Mouse (Mus musculus): Measurements from ENCODE around the gene Kif26a.
A peak's percentile ranks its signal among the peaks of the same experiment; 100 is the strongest.

Gene Kif26a

GRCm38 (mm10) chr12:112221290-112221689, 75.3 kb downstream of the Kif26a start:
- DNase-seq = no peak

DNA sequence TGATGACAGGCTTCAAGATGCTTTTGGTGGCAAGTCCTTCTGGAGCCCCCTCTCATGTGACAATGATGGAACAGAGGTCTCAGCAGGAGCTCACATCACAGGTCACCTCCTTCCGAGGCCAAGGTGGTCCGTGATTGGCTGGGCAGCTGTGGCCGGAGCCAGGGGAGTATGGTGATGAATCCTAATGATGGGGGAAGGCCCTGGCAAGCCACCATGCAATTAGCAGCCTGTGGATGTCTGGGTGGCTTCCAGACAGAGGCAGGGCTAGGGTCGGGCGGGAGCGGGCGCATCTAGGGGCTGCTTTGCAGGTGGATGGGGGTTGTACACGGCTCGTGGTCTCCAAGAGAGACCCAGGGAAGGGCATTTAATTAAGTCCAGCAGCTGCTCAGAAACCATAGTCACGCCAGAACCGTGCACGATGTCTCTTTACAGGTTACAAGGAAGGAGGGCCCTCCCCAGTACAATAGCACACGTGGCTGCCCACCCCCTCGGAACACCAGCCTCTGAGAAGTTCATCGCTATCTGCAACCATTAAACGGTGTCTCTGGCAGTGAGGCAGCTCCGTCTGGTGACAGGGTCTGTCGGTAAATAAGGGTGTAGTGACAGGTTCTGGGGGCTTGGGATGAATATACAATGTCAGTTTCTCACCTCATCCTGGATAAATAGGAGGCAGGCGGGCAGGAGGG, 75.9 kb downstream of the Kif26a start:
- DNase-seq = no peak

GRCm38 (mm10) chr12:112223721-112224337, 77.8 kb downstream of the Kif26a start:
- peak in 1 of 2 experiments; percentile 6 for DNase-seq

DNA sequence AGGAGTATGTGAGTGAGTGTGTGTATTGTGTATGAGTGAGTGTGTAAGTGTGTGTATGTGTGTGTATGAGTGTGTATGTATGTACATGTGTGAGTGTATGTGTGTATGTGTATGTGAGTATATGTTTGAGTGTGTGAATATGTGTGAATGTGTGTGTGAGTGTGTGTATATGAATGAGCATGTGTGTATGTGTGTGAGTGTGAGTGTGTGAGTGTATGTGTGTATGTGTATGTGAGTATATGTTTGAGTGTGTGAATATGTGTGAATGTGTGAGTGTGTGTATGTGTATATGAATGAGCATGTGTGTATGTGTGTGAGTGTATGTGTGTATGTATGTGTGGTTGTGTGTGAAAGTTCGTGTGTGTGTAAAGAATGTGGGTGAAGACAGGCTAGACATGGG, 80.2 kb downstream of the Kif26a start:
- DNase-seq = no peak

GRCm38 (mm10) chr12:112226656-112227055, 80.6 kb downstream of the Kif26a start:
- no peak for DNase-seq

DNA sequence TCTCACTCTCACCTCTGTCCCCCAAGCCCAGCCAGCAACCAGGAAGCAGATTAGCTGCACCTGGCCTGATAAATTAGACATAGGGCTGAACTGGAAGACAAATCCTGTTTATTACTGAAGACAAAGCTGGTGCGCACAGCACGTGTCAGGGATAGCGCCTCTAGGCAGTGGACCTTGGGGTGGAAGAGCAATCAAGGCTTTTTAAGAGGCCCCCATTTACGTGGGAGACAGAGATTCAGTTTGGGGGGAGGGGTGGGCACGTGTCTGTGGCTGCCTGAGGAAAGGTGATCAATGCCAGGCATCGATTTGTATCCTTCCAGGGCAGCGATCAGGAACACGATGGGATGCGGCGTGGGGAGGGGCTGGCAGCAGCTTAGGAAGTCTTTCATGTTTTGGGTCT, 83.1 kb downstream of the Kif26a start:
- DNase-seq = no peak

DNA sequence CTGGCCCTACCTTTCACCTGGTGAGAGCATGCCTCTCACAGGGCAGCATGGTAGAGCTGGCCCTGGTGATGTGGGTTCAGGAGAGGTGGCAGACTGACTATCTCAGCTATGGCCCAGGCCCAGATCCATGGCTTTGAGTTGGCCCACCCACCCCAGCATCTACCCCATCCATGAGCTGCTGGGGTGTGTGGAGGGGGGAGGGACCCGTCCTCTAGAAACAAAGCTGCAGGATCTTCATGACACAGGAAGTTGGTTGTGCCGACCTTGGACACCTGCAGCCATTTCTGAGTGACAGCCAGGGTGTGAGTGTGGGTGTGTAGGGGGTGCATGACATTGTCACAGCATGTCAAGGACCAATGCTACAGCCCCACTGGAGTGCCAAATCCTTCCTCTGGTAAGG, 84.2 kb downstream of the Kif26a start:
- no peak for DNase-seq
